ENCODE assay signal across 9 mouse cellular contexts in the genomic region with DNA sequence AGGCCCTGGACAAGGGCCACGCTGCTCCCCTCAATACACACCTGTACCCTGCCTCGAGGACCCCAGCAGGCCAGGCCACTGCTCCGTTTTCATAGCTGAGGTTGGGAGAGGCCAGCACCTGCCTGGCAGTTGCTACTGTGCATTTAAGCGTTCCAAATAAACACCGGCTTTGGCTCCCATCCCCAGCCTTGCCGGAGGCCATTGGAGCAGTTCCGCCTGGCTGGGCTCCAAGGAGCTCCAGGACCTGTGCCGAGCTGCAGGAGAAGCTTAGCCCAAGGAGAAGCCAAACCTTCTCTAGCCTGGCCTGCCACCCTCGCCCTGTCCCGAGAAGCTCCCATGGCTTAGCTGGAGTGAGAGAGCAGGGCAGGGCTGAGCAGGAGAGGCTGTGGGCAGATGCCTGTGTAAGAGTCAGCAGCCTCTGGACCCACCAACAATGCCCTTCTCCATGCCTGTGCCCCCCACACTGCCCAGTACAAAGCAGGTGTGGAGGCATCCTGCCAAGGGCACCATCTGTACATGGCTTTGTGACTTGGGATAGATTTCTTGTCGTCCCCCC. TPM values are rescaled to one million over a fixed set of nuclear protein-coding genes. Genes with fewer than 3 reads are reported as not detected.
A peak's percentile ranks its signal among the peaks of the same experiment; 100 is the strongest.
DNase-seq lines count a peak whose midpoint lies in the region; ATAC-seq and TF ChIP-seq lines count a peak whose summit lies in the region.
"Had no signal": no experiment of that assay in that cellular context is flagged by ENCODE, and none has a peak within 500 bp of the region (broad histone marks: within the 10 kb centered on the region; RNA-seq: fewer than 3 reads in every experiment).

No protein-coding gene starts in this region.

- no peak overlapping the region for H3K4me2 ChIP-seq in hindbrain, embryonic 15.5 days

- TF ChIP-seq POLR2A in lung, adult 2 months (IDR thresholded peaks at IDR 0.05; ENCODE audit: borderline replicate concordance, extremely low read depth, low read depth, low read length): no peak

- ATAC-seq in cerebellum, adult (ENCODE audit: insufficient number of reproducible peaks, low FRiP score, low TSS enrichment): peak; percentile 80
- peak; percentile 80 for ATAC-seq in hindbrain, embryonic 15.5 days (ENCODE audit: low FRiP score, low read depth)

- H3K27me3 ChIP-seq in hindbrain, embryonic 15.5 days: no peaks in the 10 kb centered on the region

- no peaks in the 10 kb centered on the region for H3K36me3 ChIP-seq in hindbrain, embryonic 15.5 days

- H3K9ac ChIP-seq in hindbrain, embryonic 15.5 days: no peak overlapping the region

- H3K9me3 ChIP-seq in hindbrain, embryonic 15.5 days: no peaks in the 10 kb centered on the region

- H3K4me1 ChIP-seq in hindbrain, embryonic 15.5 days (replicated peaks): peaks cover 34% of the 10 kb centered on the region
- H3K4me1 ChIP-seq in lung, adult 2 months (ENCODE audit: control insufficient read depth, insufficient read depth, low read length): peaks cover 4% of the 10 kb centered on the region; the same call in 1 of the 2 replicates

- peak overlapping the region; percentile 76 for H3K27ac ChIP-seq in hindbrain, embryonic 15.5 days (replicated peaks)
- H3K27ac ChIP-seq: macrophage had no signal

- DNase-seq in layer of hippocampus, postnatal 10 days (ENCODE audit: low spot score in 2 of 2): peak; percentile 62 to 71
- no peak for DNase-seq in layer of hippocampus, adult 11-12 months (ENCODE audit: low spot score)
- DNase-seq in gastrocnemius, adult 18-20 months (ENCODE audit: low spot score): peak; percentile 89
- peak; percentile 65 for DNase-seq in lung, adult 2 months
- DNase-seq in skeletal muscle tissue, adult 2 months (ENCODE audit: low read depth, low spot score): peak; percentile 94
- DNase-seq in liver: no peak

- no peak overlapping the region for H3K4me3 ChIP-seq in hindbrain, embryonic 15.5 days
- H3K4me3 ChIP-seq in lung, adult 2 months (replicated peaks; ENCODE audit: extremely low read depth, low read depth, low read length): no peak overlapping the region

- TF ChIP-seq CTCF in lung, adult 2 months (IDR thresholded peaks at IDR 0.05; ENCODE audit: insufficient read depth, low read length): no peak

- 33% methylated on average over 11 of the region's 11 CpGs for WGBS in hindbrain, embryonic 15.5 days
- 20% methylated on average over 11 of the region's 11 CpGs for WGBS in lung, adult 2 months

RNA-seq across cellular contexts. Expression of gene Selenon, which starts 39.6 kb away (rescaled TPM):
- 10 to 100 TPM; 16.9 TPM for total RNA-seq in layer of hippocampus, postnatal 10 days (2021)
- total RNA-seq in gastrocnemius, adult 18-20 months (2021): 1 to 10 TPM; 4.2 to 4.9 TPM
- polyA plus RNA-seq in hindbrain, embryonic 15.5 days (2015; fragmentation: Nextera tagmentation; extraction: Ambion mirVana): 31.2 and 32.0 TPM in 2 replicates
- polyA plus RNA-seq in lung, adult 2 months (2012; rRNA removed): 36.2 and 42.2 TPM in 2 replicates

RNA-seq across cellular contexts. Expression of gene Mtfr1l, which starts 56.4 kb away (rescaled TPM):
- 10 to 100 TPM; 82.0 to 86.7 TPM for total RNA-seq in layer of hippocampus, postnatal 10 days (2021)
- 100 to 1,000 TPM; 139 to 147 TPM for total RNA-seq in gastrocnemius, adult 18-20 months (2021)
- 168 and 179 TPM in 2 replicates for polyA plus RNA-seq in hindbrain, embryonic 15.5 days (2015; fragmentation: Nextera tagmentation; extraction: Ambion mirVana)
- polyA plus RNA-seq in lung, adult 2 months (2012; rRNA removed): 115 and 169 TPM in 2 replicates

Comparison
In these comparisons a context has a peak if more than half of its experiments do, and no peak if none do; other contexts are left out.
1. DNase-seq: peak in layer of hippocampus, postnatal 10 days (2 of 2), gastrocnemius, adult 18-20 months (single experiment), lung, adult 2 months (single experiment) and skeletal muscle tissue, adult 2 months (single experiment); none in layer of hippocampus, adult 11-12 months (single experiment) and liver (single experiment).